Mouse (Mus musculus): Measurements from ENCODE around the gene Rplp0. TPM values are rescaled to one million over a fixed set of nuclear protein-coding genes. Genes with fewer than 3 reads are reported as not detected.

Gene Rplp0
- polyA plus RNA-seq, 1 experiment from 2014 or later = 1,525 TPM

DNA sequence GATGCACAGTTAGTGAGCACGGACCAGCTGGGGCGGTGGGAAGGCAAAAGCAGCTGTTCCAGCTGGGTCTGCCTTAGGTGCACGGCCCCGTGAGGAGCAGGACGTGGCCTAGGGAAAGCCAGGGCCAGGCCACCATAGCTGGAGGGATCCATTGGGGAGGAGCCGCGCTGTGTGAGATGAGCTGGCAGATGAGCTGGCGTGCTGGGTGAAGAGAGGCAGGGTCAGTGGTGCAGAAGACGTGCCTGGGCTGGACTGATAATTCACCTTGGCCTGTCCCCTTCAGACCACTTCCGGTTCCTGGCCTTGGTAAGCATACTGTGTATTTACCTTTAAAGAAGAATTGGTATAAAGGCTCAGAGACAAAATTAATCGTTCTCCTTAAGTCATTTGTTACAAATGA, 52.3 kb downstream of the Rplp0 start:
- TF ChIP-seq CTCF (IDR thresholded peaks at IDR 0.05; ENCODE audit: low read depth) = no peak
- Histone ChIP-seq H3K27me3 (ENCODE audit: insufficient read depth, low read length) (no peaks in the 10 kb centered on the region), H3K36me3 (ENCODE audit: insufficient read depth, low read length) (peaks cover 87% of the 10 kb centered on the region), H3K4me2 (ENCODE audit: low read length) (no peak overlapping the region), H3K4me3 (replicated peaks; ENCODE audit: low read depth, low read length) (no peak overlapping the region), H3K9ac (ENCODE audit: low read depth, low read length) (no peak overlapping the region), H3K4me1 (replicated peaks; ENCODE audit: insufficient read depth, low read length) (no peaks in the 10 kb centered on the region), H3K9me3 (replicated peaks; ENCODE audit: low read length) (no peaks in the 10 kb centered on the region), H3K27ac (no peak overlapping the region)
- ATAC-seq (replicated peaks; ENCODE audit: low FRiP score, low read depth) (no peak), DNase-seq (ENCODE audit: low spot score) (no peak)
- WGBS = 93% methylated on average over 11 of the region's 11 CpGs

Small RNAs within 50 kb of the gene (microRNA-seq; reads per million reads assigned to microRNA genes)
- not detected for gene Mir7029

Other genes starting within 250 kb of the Rplp0 start
- gene Srsf9, start 232.3 kb upstream of the Rplp0 start, polyA plus RNA-seq (2015; fragmentation: Nextera tagmentation; extraction: Ambion mirVana) = 234 and 251 TPM in 2 replicates
- 19.8 and 20.8 TPM in 2 replicates for gene Gatc, start 218.3 kb upstream of the Rplp0 start, polyA plus RNA-seq (2015; fragmentation: Nextera tagmentation; extraction: Ambion mirVana)
- gene Triap1, start 218.2 kb upstream of the Rplp0 start, polyA plus RNA-seq (2015; fragmentation: Nextera tagmentation; extraction: Ambion mirVana) = 58.7 and 59.0 TPM in 2 replicates
- gene Cox6a1, start 210.5 kb upstream of the Rplp0 start, polyA plus RNA-seq (2015; fragmentation: Nextera tagmentation; extraction: Ambion mirVana) = 1,591 and 1,635 TPM in 2 replicates
- gene Msi1, start 129.9 kb upstream of the Rplp0 start, polyA plus RNA-seq (2015; fragmentation: Nextera tagmentation; extraction: Ambion mirVana) = 12.4 and 13.3 TPM in 2 replicates
- gene Pla2g1b, start 93.2 kb upstream of the Rplp0 start, polyA plus RNA-seq (2015; fragmentation: Nextera tagmentation; extraction: Ambion mirVana) = 0.97 and 0.98 TPM in 2 replicates
- 19.6 and 20.2 TPM in 2 replicates for gene Sirt4, start 74.7 kb upstream of the Rplp0 start, polyA plus RNA-seq (2015; fragmentation: Nextera tagmentation; extraction: Ambion mirVana)
- gene Pxn, start 52.8 kb upstream of the Rplp0 start, polyA plus RNA-seq (2015; fragmentation: Nextera tagmentation; extraction: Ambion mirVana) = 48.3 and 53.1 TPM in 2 replicates
- 20.7 and 24.5 TPM in 2 replicates for gene Gcn1l1, start 5.8 kb downstream of the Rplp0 start, polyA plus RNA-seq (2015; fragmentation: Nextera tagmentation; extraction: Ambion mirVana)
- gene Rab35, start 72.4 kb downstream of the Rplp0 start, polyA plus RNA-seq (2015; fragmentation: Nextera tagmentation; extraction: Ambion mirVana) = 17.2 and 18.5 TPM in 2 replicates
- gene Bicdl1, start 172.2 kb downstream of the Rplp0 start, polyA plus RNA-seq (2015; fragmentation: Nextera tagmentation; extraction: Ambion mirVana) = 12.3 and 12.5 TPM in 2 replicates

Data from kidney, postnatal 0 days (tissue).